Mouse (Mus musculus) urinary bladder, postnatal 36 days (tissue): ENCODE data around the gene Chrm1.

Source experiments
- DNase-seq, 2 experiments: peaks; one replicate each; pipeline ENCODE4 v3.0.0; 2022; ENCODE audit warnings: low spot score in 2 of 2, mixed read lengths in 1 of 2

Gene Chrm1

GRCm38 (mm10) chr19:8663360-8663839 lies at the start of gene Chrm1:
TSS of gene Chrm1 (plus strand) at chr19:8663789.
- DNase-seq = no peak

DNA sequence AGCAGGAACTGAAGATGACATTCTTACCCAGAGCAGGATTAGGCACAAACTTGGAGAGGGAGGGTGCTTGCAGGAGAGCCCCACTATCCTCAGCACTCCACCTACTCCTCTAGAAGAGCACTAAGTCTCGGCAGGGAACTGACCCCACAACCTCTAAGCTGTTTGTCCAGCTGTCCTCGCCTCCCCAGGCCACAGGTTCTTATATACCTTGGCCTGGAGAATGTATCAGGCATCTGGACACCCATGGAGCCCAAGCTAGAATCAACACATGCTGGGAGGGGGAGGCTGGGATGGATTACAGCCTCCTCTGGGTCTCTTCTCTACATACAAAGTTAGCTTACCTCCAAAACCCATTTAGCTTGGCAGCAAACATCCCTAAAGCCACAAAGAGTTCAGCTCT lies 49.2 kb upstream of the Chrm1 start:
- DNase-seq = no peak

- no peak for DNase-seq
Measured at GRCm38 (mm10) chr19:8616314-8616713, 47.3 kb upstream of the Chrm1 start.

DNA sequence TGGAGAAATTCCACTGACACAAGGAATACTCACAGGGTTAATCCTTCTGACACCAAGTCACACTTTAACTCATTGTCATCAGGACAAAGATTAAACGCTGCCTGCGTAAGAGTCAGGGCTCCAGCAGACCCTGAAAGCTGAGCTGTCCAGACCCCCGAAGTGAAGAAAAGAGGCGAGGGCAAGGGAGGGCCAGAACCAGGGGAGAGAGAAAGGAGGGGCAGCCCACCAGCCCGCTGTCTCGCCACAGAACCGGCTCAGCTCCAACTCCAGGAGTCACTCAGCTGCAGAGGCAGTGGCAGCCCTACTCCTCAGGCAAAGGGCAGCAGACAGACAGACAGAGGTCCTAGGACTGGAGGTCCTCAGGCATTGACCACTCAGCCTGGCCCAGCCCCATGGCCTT lies 45.7 kb upstream of the Chrm1 start, which contains the start of gene Slc22a6:
TSS of gene Slc22a6 (plus strand) at position 136 of the 400 bp plus-strand sequence.
- DNase-seq = no peak

DNA sequence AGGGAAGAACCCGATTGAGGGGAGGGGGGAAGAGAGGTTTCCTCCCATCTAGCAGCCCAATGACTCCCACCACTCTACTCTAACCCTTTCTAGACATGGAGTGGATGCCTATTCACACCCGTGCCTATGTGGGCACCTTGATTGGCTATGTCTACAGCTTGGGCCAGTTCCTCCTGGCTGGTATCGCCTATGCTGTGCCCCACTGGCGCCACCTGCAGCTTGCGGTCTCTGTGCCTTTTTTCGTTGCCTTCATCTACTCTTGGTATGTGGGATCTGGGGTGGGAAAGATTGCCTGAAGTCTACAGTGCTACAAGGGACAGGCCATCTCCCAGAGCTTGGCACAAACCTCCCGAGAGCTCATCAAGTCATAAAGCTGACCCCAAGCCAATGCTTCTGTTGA lies 42.5 kb upstream of the Chrm1 start:
- no peak for DNase-seq

- no peak for DNase-seq
Measured at GRCm38 (mm10) chr19:8630249-8630648, 33.3 kb upstream of the Chrm1 start.

GRCm38 (mm10) chr19:8630826-8631225 lies 32.8 kb upstream of the Chrm1 start:
- DNase-seq = no peak

GRCm38 (mm10) chr19:8632029-8632428 lies 31.6 kb upstream of the Chrm1 start:
- DNase-seq = no peak

DNA sequence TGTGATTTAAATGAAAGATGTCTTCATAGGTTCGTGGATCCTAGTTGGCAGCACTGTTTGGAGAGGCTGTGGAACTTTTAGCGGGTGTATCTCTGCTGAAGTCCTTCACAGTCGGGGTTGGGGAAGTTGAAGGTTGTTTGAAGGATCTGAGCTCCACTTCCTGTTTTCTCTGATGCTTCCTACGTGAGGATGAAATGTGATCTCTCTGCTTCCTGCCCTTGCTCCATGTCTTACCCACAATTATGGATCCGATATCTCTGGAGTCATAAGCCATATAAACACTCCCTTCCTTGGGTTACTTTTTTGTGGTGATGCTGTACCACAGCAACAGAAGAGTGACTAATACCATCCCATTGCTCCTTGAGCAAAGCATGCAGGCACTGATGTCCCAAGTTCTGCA lies 21.5 kb upstream of the Chrm1 start:
- DNase-seq = no peak

DNA sequence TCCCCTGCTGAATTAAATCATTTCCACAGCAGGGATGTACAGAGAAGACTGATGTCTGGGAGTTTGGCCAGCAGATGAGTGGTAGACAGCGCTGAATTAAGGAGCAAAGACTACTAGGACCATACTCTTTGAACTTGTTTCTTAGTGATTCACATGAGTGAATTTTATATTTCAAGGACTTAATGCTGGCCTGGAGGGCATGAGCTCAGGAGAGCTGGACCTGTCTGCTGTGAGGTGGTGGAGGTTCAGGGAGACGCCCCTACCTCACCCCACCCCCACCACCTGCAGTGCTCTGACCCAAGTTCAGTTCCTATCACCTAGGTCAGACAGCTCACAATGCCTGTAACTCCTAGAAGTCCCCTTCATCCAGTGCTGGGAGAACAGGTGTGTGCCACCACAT lies 17.2 kb upstream of the Chrm1 start:
- DNase-seq = no peak

- DNase-seq = no peak
Measured at GRCm38 (mm10) chr19:8655833-8656232, 7.8 kb upstream of the Chrm1 start.

- no peak for DNase-seq
Measured at GRCm38 (mm10) chr19:8656341-8656740, 7.2 kb upstream of the Chrm1 start.

GRCm38 (mm10) chr19:8661821-8662307 lies 1.7 kb upstream of the Chrm1 start:
- DNase-seq = no peak

- peak in 1 of 2 experiments; percentile 21 for DNase-seq
Measured at GRCm38 (mm10) chr19:8662337-8662736, 1.3 kb upstream of the Chrm1 start.

DNA sequence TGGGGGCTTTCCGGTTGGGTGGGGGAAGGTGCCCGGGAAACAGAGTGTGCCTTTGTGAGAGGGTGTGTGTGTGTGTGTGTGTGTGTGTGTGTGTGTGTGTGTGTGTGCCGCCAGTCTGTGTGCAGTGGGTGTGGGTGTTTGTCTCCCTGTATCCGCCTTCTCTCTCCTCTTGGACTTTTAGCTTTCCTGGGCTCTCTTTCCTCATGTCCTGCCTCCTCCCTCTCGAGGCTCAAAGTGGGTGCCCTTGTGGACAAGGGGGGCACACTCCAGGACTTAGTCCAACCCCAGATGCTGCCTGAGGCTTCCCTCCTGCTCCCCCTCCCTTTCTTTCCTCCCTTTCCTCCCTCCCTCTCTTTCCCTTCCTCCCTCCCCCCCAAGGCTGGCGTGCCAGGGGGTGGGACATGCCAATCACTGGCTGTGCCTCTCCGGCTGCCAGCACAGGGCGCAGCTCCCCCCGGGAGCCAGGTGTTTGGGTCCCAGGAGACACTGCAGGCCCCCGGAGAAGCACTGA lies 377 bp downstream of the Chrm1 start:
- DNase-seq = no peak

- no peak for DNase-seq
Measured at GRCm38 (mm10) chr19:8664859-8665258, 1.3 kb downstream of the Chrm1 start.

DNA sequence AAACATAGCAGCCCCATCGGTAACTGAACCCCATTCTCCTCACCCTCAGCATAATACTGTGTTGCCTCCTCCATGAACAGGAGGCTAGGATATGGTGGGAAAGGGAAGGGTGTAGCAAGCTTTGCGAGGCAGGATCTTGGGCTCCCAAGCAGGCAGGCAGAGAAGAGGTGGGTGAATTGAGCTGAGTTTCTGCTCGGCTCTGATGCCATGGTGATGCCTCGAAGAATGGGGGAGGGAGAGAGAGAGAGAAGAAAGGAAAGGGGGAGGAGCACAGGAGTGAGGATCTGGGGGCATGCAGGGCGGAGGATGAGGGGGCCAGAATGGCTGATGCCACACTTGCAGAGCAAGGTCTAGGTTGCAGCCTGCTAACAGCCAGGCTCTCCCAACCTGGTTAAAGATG lies 2.2 kb downstream of the Chrm1 start:
- no peak for DNase-seq

DNA sequence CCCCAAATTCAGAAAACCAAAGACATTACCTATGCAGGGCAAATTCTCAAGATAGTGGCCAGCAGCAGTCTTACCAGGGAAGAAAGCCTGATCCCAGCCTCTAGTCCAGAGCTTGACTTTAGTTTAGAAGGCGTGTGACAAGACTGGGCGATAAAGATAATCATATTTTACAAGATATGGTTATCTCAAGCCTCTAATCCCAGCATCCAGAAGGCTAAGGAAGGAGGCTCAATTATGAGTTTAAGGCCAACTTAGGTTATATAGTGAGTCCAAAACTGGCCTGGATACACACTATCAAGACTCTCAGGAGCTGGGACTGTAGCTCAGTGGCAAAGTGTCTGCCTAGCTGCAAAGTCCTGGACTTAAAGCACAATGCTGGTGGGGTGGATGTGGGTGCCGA lies 9.3 kb downstream of the Chrm1 start:
- DNase-seq = no peak

DNA sequence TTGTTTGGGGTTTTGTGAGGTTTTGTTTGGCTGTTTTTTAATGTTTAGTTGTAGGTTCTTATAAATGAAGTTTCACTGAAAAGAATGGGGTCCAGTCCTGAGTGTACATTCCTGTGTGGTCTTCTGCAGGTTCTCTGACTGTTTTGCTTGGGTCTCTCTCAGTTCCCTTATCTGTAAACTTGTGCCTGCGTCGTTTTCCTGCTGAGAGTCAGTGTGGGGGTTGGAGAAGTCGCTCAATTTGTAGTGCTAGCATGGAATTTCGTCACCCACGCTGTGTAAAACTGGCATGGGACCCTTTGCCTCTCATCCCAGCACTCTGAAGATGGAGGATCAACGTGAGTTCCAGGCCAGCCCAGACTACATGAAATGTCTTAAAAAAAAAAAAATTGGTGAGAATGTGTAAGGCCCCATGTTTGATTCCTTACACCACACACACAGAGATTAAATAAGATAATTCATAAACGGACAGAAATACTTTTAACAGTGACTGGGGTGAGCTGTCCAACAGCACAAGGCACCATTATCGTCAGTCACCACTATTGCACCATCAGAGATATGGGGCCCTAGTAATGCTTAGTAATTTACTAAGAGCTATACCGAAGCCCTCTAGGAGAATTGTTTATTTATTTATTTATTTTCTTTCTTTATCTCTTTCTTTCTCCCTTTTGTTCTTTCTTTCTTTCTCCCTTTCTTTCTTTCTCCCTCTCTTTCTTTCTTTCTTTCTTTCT lies 9.9 kb downstream of the Chrm1 start:
- DNase-seq = no peak

- peak; percentile 19 to 30 for DNase-seq
Measured at GRCm38 (mm10) chr19:8679031-8679779, 15.6 kb downstream of the Chrm1 start.

- no peak for DNase-seq
Measured at GRCm38 (mm10) chr19:8681633-8682362, 18.2 kb downstream of the Chrm1 start.

DNA sequence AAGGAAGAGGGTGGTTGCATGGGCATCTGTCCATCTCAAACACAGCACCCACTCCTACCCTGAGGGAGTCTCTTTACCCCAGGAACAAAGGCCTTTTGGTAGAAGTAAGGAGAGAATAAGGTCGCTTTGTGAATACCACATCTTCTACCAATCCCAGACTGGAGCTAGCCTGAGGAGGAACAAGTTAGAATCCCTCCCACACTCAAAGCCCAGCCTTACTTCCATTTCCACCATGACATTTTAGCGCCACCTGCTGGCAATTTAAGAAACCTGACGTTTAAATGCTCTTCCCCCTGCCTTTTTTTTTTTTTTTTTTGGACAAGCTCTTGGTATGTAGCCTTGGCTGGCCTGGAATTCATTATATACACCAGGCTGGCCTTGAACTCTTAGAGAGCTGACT lies 19.4 kb downstream of the Chrm1 start:
- peak; percentile 56 to 65 for DNase-seq
